Mouse (Mus musculus) CH12.LX (cell line): ENCODE data around the gene Samd13. TPM values are rescaled to one million over a fixed set of nuclear protein-coding genes. Genes with fewer than 3 reads are reported as not detected.

ENCODE experiments used
- DNase-seq: peaks from one replicate; pipeline ENCODE4 v3.0.0-alpha.2; 2013; ENCODE audit errors: extremely low read depth
- H3K27ac ChIP-seq: 2 replicates; pipeline ENCODE4 v1.5.1; 2012; ENCODE audit warnings: low read depth, mild to moderate bottlenecking, control low read depth, moderate library complexity; ENCODE audit not compliant: insufficient read depth
- H3K27me3 ChIP-seq: replicated peaks from 2 replicates; pipeline ENCODE3; 2012; ENCODE audit warnings: inconsistent platforms
- H3K36me3 ChIP-seq, 2 experiments: replicated peaks in 1 of 2; 2 replicates each; pipeline versions ENCODE3 to v1.6.1; 2012; ENCODE audit warnings: inconsistent platforms in 1 of 2, low read length in 1 of 2, mild to moderate bottlenecking in 1 of 2, mixed read lengths in 1 of 2, moderate library complexity in 1 of 2; ENCODE audit not compliant: control insufficient read depth in 1 of 2, insufficient read depth in 1 of 2
- H3K4me1 ChIP-seq, 2 experiments: 2 replicates each; pipeline ENCODE4 v1.6.1; 2012; ENCODE audit warnings: inconsistent platforms in 1 of 2, moderate library complexity in 1 of 2; ENCODE audit not compliant: insufficient read depth in 2 of 2, control insufficient read depth in 1 of 2
- H3K4me2 ChIP-seq: 2 replicates; pipeline ENCODE4 v1.6.1; 2012; ENCODE audit warnings: low read depth, mild to moderate bottlenecking, control low read depth; ENCODE audit not compliant: poor library complexity, insufficient read depth, severe bottlenecking
- H3K4me3 ChIP-seq, 3 experiments: fragments of 150-350 bp in 1 of 3; sonication (generic) in 1 of 3; replicated peaks in 1 of 3; 2 replicates each; pipeline versions ENCODE3 to v1.5.1; 2011 to 2012; ENCODE audit warnings: low read depth in 2 of 3, low read length in 2 of 3, mild to moderate bottlenecking in 2 of 3, moderate library complexity in 2 of 3, control low read depth in 1 of 3, improper control_type of control experiment in 1 of 3, inconsistent platforms in 1 of 3, mixed read lengths in 1 of 3; ENCODE audit not compliant: poor library complexity in 1 of 3
- H3K79me2 ChIP-seq: replicated peaks from 2 replicates; pipeline ENCODE4 v1.6.1; 2012; ENCODE audit warnings: mild to moderate bottlenecking, moderate library complexity; ENCODE audit not compliant: control insufficient read depth, poor library complexity, insufficient read depth, severe bottlenecking; ENCODE audit errors: extremely low read depth
- H3K9ac ChIP-seq: 2 replicates; pipeline ENCODE4 v1.6.1; 2012; ENCODE audit warnings: low read depth, mild to moderate bottlenecking, control low read depth, moderate library complexity; ENCODE audit not compliant: insufficient read depth
- H3K9me3 ChIP-seq: replicated peaks from 2 replicates; pipeline ENCODE3; 2012; ENCODE audit warnings: low read length, inconsistent platforms, mixed read lengths
- BHLHE40 ChIP-seq: IDR thresholded peaks from 2 replicates; pipeline ENCODE4 v1.6.1; 2011; ENCODE audit warnings: mild to moderate bottlenecking, low read depth, low read length, improper control_type of control experiment
- CHD2 ChIP-seq: IDR thresholded peaks from 2 replicates; pipeline ENCODE4 v1.6.1; 2011; ENCODE audit warnings: low read length, improper control_type of control experiment
- E2F4 ChIP-seq: IDR thresholded peaks from 2 replicates; pipeline ENCODE4 v1.6.1; 2011; ENCODE audit warnings: low read depth, low read length, improper control_type of control experiment; ENCODE audit not compliant: insufficient replicate concordance
- EP300 ChIP-seq: IDR thresholded peaks from 2 replicates; pipeline ENCODE4 v1.6.1; 2011; ENCODE audit warnings: low read length, improper control_type of control experiment
- ETS1 ChIP-seq: conservative IDR thresholded peaks from 2 replicates; pipeline ENCODE4 v1.6.1; 2012; ENCODE audit warnings: low read depth, mild to moderate bottlenecking, inconsistent platforms, low read length, improper control_type of control experiment, moderate library complexity
- JUN ChIP-seq: IDR thresholded peaks from 2 replicates; pipeline ENCODE4 v1.6.1; 2011; ENCODE audit warnings: low read depth, mild to moderate bottlenecking, low read length, improper control_type of control experiment, moderate library complexity; ENCODE audit not compliant: insufficient read depth
- MAX ChIP-seq: IDR thresholded peaks from 2 replicates; pipeline ENCODE4 v1.6.1; 2011; ENCODE audit warnings: low read length, improper control_type of control experiment
- MAZ ChIP-seq: IDR thresholded peaks from 2 replicates; pipeline ENCODE4 v1.6.1; 2012; ENCODE audit warnings: low read depth, mild to moderate bottlenecking, inconsistent platforms, low read length, improper control_type of control experiment, moderate library complexity
- MEF2A ChIP-seq: IDR thresholded peaks from 2 replicates; pipeline ENCODE4 v1.6.1; 2014; ENCODE audit warnings: low read depth, mild to moderate bottlenecking, inconsistent platforms, low read length, improper control_type of control experiment, borderline replicate concordance
- MYC ChIP-seq: IDR thresholded peaks from 2 replicates; pipeline ENCODE4 v1.6.1; 2011; ENCODE audit warnings: low read depth, mild to moderate bottlenecking, improper control_type of control experiment, low read length
- POLR2A ChIP-seq: IDR thresholded peaks from 2 replicates; pipeline ENCODE4 v1.6.1; 2011; ENCODE audit warnings: low read depth, mild to moderate bottlenecking, improper control_type of control experiment, low read length
- POLR2AphosphoS2 ChIP-seq: IDR thresholded peaks from 2 replicates; pipeline ENCODE4 v1.6.1; 2011; ENCODE audit warnings: low read depth, low read length, improper control_type of control experiment
- RCOR1 ChIP-seq: conservative IDR thresholded peaks from 2 replicates; pipeline ENCODE4 v1.6.1; 2012; ENCODE audit warnings: low read depth, mild to moderate bottlenecking, inconsistent platforms, low read length, improper control_type of control experiment
- SIN3A ChIP-seq: IDR thresholded peaks from 2 replicates; pipeline ENCODE4 v1.6.1; 2012; ENCODE audit warnings: low read length, improper control_type of control experiment, inconsistent platforms
- SMC3 ChIP-seq: IDR thresholded peaks from 2 replicates; pipeline ENCODE4 v1.6.1; 2011; ENCODE audit warnings: low read depth, low read length, improper control_type of control experiment
- UBTF ChIP-seq: IDR thresholded peaks from 2 replicates; pipeline ENCODE4 v1.6.1; 2012; ENCODE audit warnings: low read depth, mild to moderate bottlenecking, inconsistent platforms, low read length, improper control_type of control experiment, moderate library complexity
- USF1 ChIP-seq: IDR thresholded peaks from 2 replicates; pipeline ENCODE4 v1.6.1; 2014; ENCODE audit warnings: low read depth, mild to moderate bottlenecking, inconsistent platforms, low read length, improper control_type of control experiment
- USF2 ChIP-seq: conservative IDR thresholded peaks from 2 replicates; pipeline ENCODE4 v1.6.1; 2011; ENCODE audit warnings: low read depth, low read length, improper control_type of control experiment
- ZC3H11A ChIP-seq: IDR thresholded peaks from 2 replicates; pipeline ENCODE4 v1.6.1; 2012; ENCODE audit warnings: low read depth, mild to moderate bottlenecking, inconsistent platforms, low read length, improper control_type of control experiment
- ZMIZ1 ChIP-seq: IDR thresholded peaks from 2 replicates; pipeline ENCODE4 v1.6.1; 2012; ENCODE audit warnings: low read depth, mild to moderate bottlenecking, inconsistent platforms, low read length, improper control_type of control experiment
- dilution Hi-C: fragments of 300-500 bp; cut with MboI; formaldehyde crosslinking; loops from 2 replicates; pipeline ENCODE4 v1.14.3; 2020; ENCODE audit warnings: low sequenced_read_pairs; ENCODE audit not compliant: extremely low pct_unique_long_range_greater_than_20kb, extremely low pct_ligation_motif_present
- in situ Hi-C: fragments of 300-500 bp; cut with MboI; formaldehyde crosslinking; loops from 3 replicates; pipeline ENCODE4 v1.14.3; 2019; ENCODE audit warnings: low sequenced_read_pairs, low pct_ligation_motif_present, low pct_unique_long_range_greater_than_20kb, mixed read lengths
- polyA plus RNA-seq: library from polyadenylated mRNA; unstranded; fragments of >175 nt; gene quantifications from 2 replicates; pipeline ENCODE4 v1.2.1, GENCODE M21; 2012; ENCODE audit warnings: low read depth; ENCODE audit not compliant: insufficient read length
- total RNA-seq, 2 experiments: library from RNA; depleted of rRNA; stranded (reverse); fragments of 300-350 nt in 1 of 2; fragments of >200 nt in 1 of 2; gene quantifications; 2 replicates each; pipeline ENCODE4 v1.2.3; 2012 to 2014

The Samd13 gene
- total and polyA plus RNA-seq, 3 experiments, result not detected

DNA sequence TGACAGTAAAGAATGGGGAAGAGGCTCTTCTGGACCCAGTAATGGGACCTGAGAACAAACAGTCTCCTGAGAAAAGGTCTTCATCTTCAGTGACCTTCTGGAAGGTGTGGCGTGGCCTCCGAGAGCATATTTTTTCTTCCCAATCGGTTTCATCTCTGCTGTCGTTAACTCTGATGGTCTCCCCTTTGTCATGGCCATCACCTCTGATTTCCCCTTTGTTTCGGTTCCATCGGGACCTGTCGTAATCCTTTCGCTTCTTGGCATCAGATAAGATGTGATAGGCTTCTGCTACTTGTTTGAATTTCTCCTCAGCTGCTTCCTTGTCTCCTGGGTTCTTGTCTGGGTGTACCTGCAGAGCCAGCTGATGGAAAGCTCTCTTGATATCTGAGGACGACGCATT is 34.7 kb downstream of the Samd13 start:
- no peak for DNase-seq
- dilution Hi-C loops (no loop called here), in situ Hi-C loops (no loop called here)
- peaks cover 25 to 27% of the 10 kb centered on the region in 2 experiments for H3K4me1 ChIP-seq
- H3K27me3 ChIP-seq, result no peaks in the 10 kb centered on the region
- no peak overlapping the region for H3K4me3 ChIP-seq
- H3K9ac ChIP-seq, result no peak overlapping the region
- H3K9me3 ChIP-seq, result no peaks in the 10 kb centered on the region
- H3K27ac ChIP-seq, result no peak overlapping the region
- H3K4me2 ChIP-seq, result no peak overlapping the region
- H3K79me2 ChIP-seq, result no peaks in the 10 kb centered on the region
- no peaks in the 10 kb centered on the region for H3K36me3 ChIP-seq
- TF ChIP-seq BHLHE40 (no peak), ZMIZ1 (no peak), POLR2AphosphoS2 (no peak)

DNA sequence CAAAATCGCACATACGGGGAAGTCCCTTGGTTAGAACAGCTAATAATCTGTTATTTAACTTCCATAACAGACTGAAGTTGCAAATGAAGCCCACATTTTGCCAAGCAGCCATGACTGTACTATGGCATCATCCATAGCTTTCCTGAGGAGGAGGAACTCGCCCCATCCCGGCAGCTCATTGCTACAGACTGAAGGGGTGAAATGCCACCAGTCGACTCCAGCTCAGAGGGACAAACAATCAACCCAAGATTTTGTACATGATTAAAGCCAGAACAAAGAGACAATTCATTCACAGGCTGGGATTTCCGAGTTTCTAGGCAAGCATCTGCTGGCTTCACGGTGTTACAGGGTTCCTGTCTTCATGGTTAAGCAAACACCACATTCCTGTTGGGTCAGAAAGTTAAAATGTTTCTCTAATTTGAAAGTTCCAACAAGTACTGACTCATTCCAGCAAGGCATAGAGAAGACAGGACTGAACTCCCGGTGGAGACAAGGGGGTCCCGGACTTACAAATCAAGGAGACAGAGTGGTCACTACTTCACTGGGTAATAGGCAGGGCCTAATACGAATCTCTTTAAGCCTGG is 36.0 kb downstream of the Samd13 start:
- H3K9ac ChIP-seq, result no peak overlapping the region
- H3K9me3 ChIP-seq, result no peaks in the 10 kb centered on the region
- no peak for DNase-seq
- H3K27me3 ChIP-seq, result no peaks in the 10 kb centered on the region
- in situ Hi-C loops (no loop called here), dilution Hi-C loops (no loop called here)
- H3K4me1 ChIP-seq, result peaks cover 17 to 19% of the 10 kb centered on the region in 2 experiments; a peak in 3 of 4 replicates
- H3K79me2 ChIP-seq, result no peaks in the 10 kb centered on the region
- H3K4me3 ChIP-seq, result no peak overlapping the region
- no peaks in the 10 kb centered on the region for H3K36me3 ChIP-seq
- H3K27ac ChIP-seq, result no peak overlapping the region
- H3K4me2 ChIP-seq, result no peak overlapping the region
- TF ChIP-seq CHD2 (no peak), ZMIZ1 (no peak), USF2 (no peak), RCOR1 (no peak), SIN3A (no peak), E2F4 (no peak), ETS1 (no peak), BHLHE40 (no peak), POLR2A (no peak), SMC3 (no peak), MEF2A (no peak), UBTF (no peak), USF1 (no peak), MAX (no peak), MAZ (no peak), JUN (no peak), ZC3H11A (no peak), EP300 (no peak), MYC (no peak)
- TF ChIP-seq, all 38 proteins: peak for 0
